Mouse (Mus musculus) G1E (cell line): ENCODE data around the gene Plcd3.

Source experiments
- GATA2 ChIP-seq: IDR thresholded peaks from 2 replicates; pipeline ENCODE4 v1.6.1; 2012; ENCODE audit warnings: low read depth, low read length, inconsistent platforms, borderline replicate concordance
- POLR2AphosphoS5 ChIP-seq: IDR thresholded peaks from 2 replicates; pipeline ENCODE4 v1.6.1; 2012; ENCODE audit warnings: low read depth, low read length, inconsistent platforms; ENCODE audit not compliant: insufficient replicate concordance
- TAL1 ChIP-seq: conservative IDR thresholded peaks from 2 replicates; pipeline ENCODE4 v1.6.1; 2012; ENCODE audit warnings: low read depth, low read length, inconsistent platforms, mixed read lengths

DNA sequence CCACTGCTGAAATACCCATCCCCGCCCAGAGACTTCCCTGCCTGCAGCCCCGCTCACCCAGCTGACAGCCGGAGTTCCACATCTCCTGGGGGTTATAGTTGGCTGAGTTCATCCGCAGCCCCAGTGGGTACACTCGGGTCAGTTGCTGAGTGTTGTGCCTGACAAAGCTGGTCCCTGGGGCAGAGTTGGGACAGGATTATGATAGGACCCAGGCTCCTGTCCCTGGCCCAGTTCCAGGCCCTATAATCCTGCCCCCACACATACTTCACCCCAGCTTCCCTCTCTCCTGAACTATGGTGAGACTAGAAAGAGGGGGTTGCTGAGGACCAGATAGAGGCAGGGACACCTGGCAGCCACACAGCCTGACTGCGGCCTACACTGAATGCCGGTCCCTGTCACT, 27.8 kb downstream of the Plcd3 start:
- no peak for TF ChIP-seq GATA2
- TF ChIP-seq POLR2AphosphoS5, result no peak
- no peak for TF ChIP-seq TAL1
